Mouse (Mus musculus) spleen, postnatal 0 days (tissue): ENCODE data around the gene Olfr1323. TPM values are rescaled to one million over a fixed set of nuclear protein-coding genes. Genes with fewer than 3 reads are reported as not detected.

Experiments
- polyA plus RNA-seq: library from polyadenylated mRNA; unstranded; fragments of >200 nt; fragmentation: Nextera tagmentation; extraction: Ambion mirVana; gene quantifications from 2 replicates; pipeline ENCODE4 v1.2.1, GENCODE M21; 2015

Gene Olfr1323
- not detected in 2 replicates for polyA plus RNA-seq

DNA sequence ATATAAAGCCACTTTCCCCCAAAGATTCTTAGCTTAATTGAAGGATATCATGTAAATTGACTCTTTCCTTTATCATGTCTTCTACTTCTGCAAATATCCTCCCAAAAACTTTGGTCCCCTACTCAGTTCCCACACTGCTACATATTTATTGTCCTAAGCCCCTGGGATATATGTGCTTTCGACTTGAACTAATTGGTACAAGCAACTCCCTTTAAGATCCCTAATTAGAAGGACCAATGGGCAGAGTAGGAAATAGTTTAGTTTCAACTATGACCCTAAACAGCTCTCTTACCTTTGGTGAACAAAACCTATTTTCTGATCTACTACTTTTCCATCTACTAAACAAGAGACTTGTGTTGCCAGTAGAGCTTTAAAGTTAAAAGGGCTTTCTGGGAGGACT, at the start of gene Olfr1323:
Gene Olfr1323, minus strand, starts transcription at position 101 of the 400 bp plus-strand sequence.

Other genes starting within 250 kb of the Olfr1323 start
- 0.29 and 0.34 TPM in 2 replicates for gene Igsf1, start 221.6 kb downstream of the Olfr1323 start, polyA plus RNA-seq
- gene Olfr1322, start 127.9 kb downstream of the Olfr1323 start, polyA plus RNA-seq: not detected in 2 replicates